Mouse (Mus musculus) midbrain, embryonic 16.5 days (tissue): ENCODE data around the gene Fry. TPM values are rescaled to one million over a fixed set of nuclear protein-coding genes. Genes with fewer than 3 reads are reported as not detected.

Experiments used
- ATAC-seq: fragments of 200-750 bp; cut with Nextera tagmentation; 2 replicates; pipeline ENCODE4 v1.8.0; 2017; ENCODE audit warnings: moderate TSS enrichment
- H3K27ac ChIP-seq: fragments of 300-500 bp; sonication (generic); 2 replicates; pipeline ENCODE4 v1.5.1; 2014; ENCODE audit warnings: mild to moderate bottlenecking, low read length, mixed read lengths
- H3K27me3 ChIP-seq: fragments of 300-500 bp; sonication (generic); 2 replicates; pipeline ENCODE4 v1.6.1; 2014; ENCODE audit warnings: low read depth, low read length, mixed read lengths; ENCODE audit not compliant: control insufficient read depth, insufficient read depth
- H3K36me3 ChIP-seq: fragments of 300-500 bp; sonication (generic); 2 replicates; pipeline ENCODE4 v1.6.1; 2014; ENCODE audit warnings: mild to moderate bottlenecking, low read length, moderate library complexity, mixed read lengths; ENCODE audit not compliant: control insufficient read depth, insufficient read depth
- H3K4me1 ChIP-seq: fragments of 300-500 bp; sonication (generic); 2 replicates; pipeline ENCODE4 v1.6.1; 2014; ENCODE audit warnings: mild to moderate bottlenecking, low read length, mixed read lengths; ENCODE audit not compliant: control insufficient read depth, insufficient read depth
- H3K4me2 ChIP-seq: fragments of 300-500 bp; sonication (generic); 2 replicates; pipeline ENCODE4 v1.6.1; 2014; ENCODE audit warnings: mild to moderate bottlenecking, low read length, mixed read lengths
- H3K4me3 ChIP-seq: fragments of 300-500 bp; sonication (generic); 2 replicates; pipeline ENCODE4 v1.5.1; 2014; ENCODE audit warnings: low read depth, mild to moderate bottlenecking, low read length, moderate library complexity, mixed read lengths
- H3K9ac ChIP-seq: fragments of 300-500 bp; sonication (generic); 2 replicates; pipeline ENCODE4 v1.6.1; 2014; ENCODE audit warnings: low read depth, low read length, mixed read lengths
- H3K9me3 ChIP-seq: fragments of 300-500 bp; sonication (generic); replicated peaks from 2 replicates; pipeline ENCODE4 v1.6.1; 2014; ENCODE audit warnings: mild to moderate bottlenecking, low read length, mixed read lengths; ENCODE audit not compliant: control insufficient read depth, poor library complexity, severe bottlenecking
- WGBS: fragments of 180-500 bp; shearing (Covaris S2); extraction: QIAGEN DNeasy Blood & Tissue Kit; methylation state at CpG from one replicate; pipeline ENCODE4 v1.1.7; 2014; 5-methylcytosine and 5-hydroxymethylcytosine counted together
- polyA plus RNA-seq: library from polyadenylated mRNA; unstranded; fragments of >200 nt; fragmentation: Nextera tagmentation; extraction: Ambion mirVana; gene quantifications from 2 replicates; pipeline ENCODE4 v1.2.1, GENCODE M21; 2015

The Fry gene
- polyA plus RNA-seq, 1 experiment from 2014 or later, result 64.1 TPM

DNA sequence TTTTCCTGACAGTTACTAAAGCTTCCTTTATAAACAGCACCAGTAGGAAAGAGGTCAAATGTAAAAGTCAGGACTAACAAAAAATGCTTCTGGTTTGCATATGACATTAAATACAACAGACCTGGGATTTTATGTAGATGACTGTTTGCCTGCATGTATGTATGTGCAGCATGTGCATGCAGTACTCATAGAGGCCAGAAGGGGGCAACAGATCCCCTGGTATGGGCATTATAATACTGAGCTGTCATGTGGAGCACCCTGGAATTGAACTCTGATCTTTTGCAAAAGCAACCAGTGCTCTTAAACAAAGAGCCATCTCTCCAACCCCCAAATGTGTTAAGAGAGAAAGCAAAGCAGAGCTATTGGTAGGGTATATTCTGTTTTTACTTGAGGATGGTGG is 296.4 kb downstream of the Fry start:
- Histone ChIP-seq H3K4me3 (no peak overlapping the region), H3K4me2 (no peak overlapping the region), H3K27me3 (no peaks in the 10 kb centered on the region), H3K9ac (no peak overlapping the region), H3K9me3 (peaks cover 6% of the 10 kb centered on the region; the same call in 1 of the 2 replicates), H3K27ac (no peak overlapping the region), H3K4me1 (no peaks in the 10 kb centered on the region), H3K36me3 (peaks cover 55% of the 10 kb centered on the region)
- no peak for ATAC-seq

- H3K27me3 ChIP-seq, result no peaks in the 10 kb centered on the region
- H3K4me2 ChIP-seq, result no peak overlapping the region
- peaks cover 62% of the 10 kb centered on the region for H3K36me3 ChIP-seq
- whole genome bisulfite sequencing, result 98% methylated on average over 2 of the region's 2 CpGs
- H3K9me3 ChIP-seq, result peaks cover 6% of the 10 kb centered on the region; the same call in 1 of the 2 replicates
- H3K9ac ChIP-seq, result no peak overlapping the region
- no peak overlapping the region for H3K27ac ChIP-seq
- ATAC-seq, result no peak
- no peaks in the 10 kb centered on the region for H3K4me1 ChIP-seq
- no peak overlapping the region for H3K4me3 ChIP-seq
Measured at GRCm38 (mm10) chr5:150417223-150417622, 298.8 kb downstream of the Fry start.

GRCm38 (mm10) chr5:150418035-150418434 is 299.6 kb downstream of the Fry start:
- no peaks in the 10 kb centered on the region for H3K4me1 ChIP-seq
- WGBS, result 70% methylated on average over 6 of the region's 6 CpGs
- no peak for ATAC-seq
- H3K9me3 ChIP-seq, result peaks cover 6% of the 10 kb centered on the region; the same call in 1 of the 2 replicates
- H3K4me3 ChIP-seq, result no peak overlapping the region
- H3K9ac ChIP-seq, result no peak overlapping the region
- H3K27me3 ChIP-seq, result no peaks in the 10 kb centered on the region
- H3K4me2 ChIP-seq, result no peak overlapping the region
- H3K27ac ChIP-seq, result no peak overlapping the region
- peaks cover 65% of the 10 kb centered on the region for H3K36me3 ChIP-seq

GRCm38 (mm10) chr5:150425038-150425437 is 306.6 kb downstream of the Fry start:
- peak; percentile 73 for ATAC-seq
- Histone ChIP-seq H3K27ac (no peak overlapping the region), H3K9me3 (no peaks in the 10 kb centered on the region), H3K36me3 (peaks cover 51% of the 10 kb centered on the region), H3K27me3 (no peaks in the 10 kb centered on the region), H3K4me1 (no peaks in the 10 kb centered on the region), H3K4me2 (no peak overlapping the region), H3K4me3 (no peak overlapping the region), H3K9ac (no peak overlapping the region)
- 75% methylated on average over 5 of the region's 5 CpGs for WGBS

DNA sequence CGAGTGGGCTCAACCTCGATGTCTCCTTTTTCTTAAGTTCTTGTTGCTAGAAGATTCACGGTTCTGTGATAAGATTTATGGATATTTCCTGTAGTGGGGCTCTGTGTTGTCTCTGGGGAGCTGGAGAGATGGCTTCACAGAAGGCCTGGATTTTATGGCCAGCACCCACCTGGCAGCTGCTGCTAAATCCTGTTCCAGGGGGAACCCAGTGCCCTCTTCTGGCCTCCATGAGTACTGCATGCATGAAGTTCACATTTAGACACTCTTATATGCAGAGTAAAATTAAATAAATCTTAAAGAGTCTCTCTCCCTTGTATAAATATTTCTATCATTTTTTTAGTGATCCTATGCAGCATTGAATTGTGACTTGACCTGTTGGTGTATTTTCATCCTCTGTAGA is 308.1 kb downstream of the Fry start:
- no peak overlapping the region for H3K9ac ChIP-seq
- no peaks in the 10 kb centered on the region for H3K27me3 ChIP-seq
- H3K9me3 ChIP-seq, result no peaks in the 10 kb centered on the region
- WGBS, result 91% methylated on average over 3 of the region's 3 CpGs
- no peak overlapping the region for H3K27ac ChIP-seq
- H3K4me1 ChIP-seq, result no peaks in the 10 kb centered on the region
- no peak overlapping the region for H3K4me2 ChIP-seq
- ATAC-seq, result no peak
- H3K4me3 ChIP-seq, result no peak overlapping the region
- H3K36me3 ChIP-seq, result peaks cover 56% of the 10 kb centered on the region

DNA sequence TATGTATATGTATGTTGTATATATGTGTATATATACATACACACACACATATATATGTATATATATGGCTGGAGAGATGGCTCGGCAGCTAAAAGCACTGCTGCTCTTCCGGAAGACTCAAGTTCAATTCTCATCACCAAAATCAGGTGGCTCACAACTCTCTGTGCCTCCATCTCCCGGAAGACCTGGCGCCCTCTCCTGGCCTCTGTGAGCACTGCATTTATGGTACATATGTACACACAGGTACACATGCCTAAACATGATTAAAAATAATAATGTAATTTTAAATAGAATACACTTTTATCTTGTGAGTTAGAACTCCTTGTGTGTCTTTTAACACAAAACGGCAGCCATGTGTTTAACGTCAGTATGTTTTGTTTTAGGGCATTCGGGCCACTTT is 312.8 kb downstream of the Fry start:
- Histone ChIP-seq H3K4me2 (no peak overlapping the region), H3K36me3 (peaks cover 54% of the 10 kb centered on the region), H3K9ac (no peak overlapping the region), H3K27me3 (no peaks in the 10 kb centered on the region), H3K9me3 (peaks cover 2% of the 10 kb centered on the region; the same call in 1 of the 2 replicates), H3K27ac (no peak overlapping the region), H3K4me1 (no peaks in the 10 kb centered on the region), H3K4me3 (no peak overlapping the region)
- ATAC-seq, result no peak
- 96% methylated on average over 7 of the region's 7 CpGs for WGBS

GRCm38 (mm10) chr5:150432960-150433359 is 314.5 kb downstream of the Fry start:
- Histone ChIP-seq H3K9me3 (peaks cover 2% of the 10 kb centered on the region; the same call in 1 of the 2 replicates), H3K36me3 (peaks cover 56% of the 10 kb centered on the region), H3K27ac (no peak overlapping the region), H3K4me1 (no peaks in the 10 kb centered on the region), H3K4me2 (no peak overlapping the region), H3K27me3 (no peaks in the 10 kb centered on the region), H3K9ac (no peak overlapping the region), H3K4me3 (no peak overlapping the region)
- 98% methylated on average over 2 of the region's 2 CpGs for whole genome bisulfite sequencing
- ATAC-seq, result no peak

DNA sequence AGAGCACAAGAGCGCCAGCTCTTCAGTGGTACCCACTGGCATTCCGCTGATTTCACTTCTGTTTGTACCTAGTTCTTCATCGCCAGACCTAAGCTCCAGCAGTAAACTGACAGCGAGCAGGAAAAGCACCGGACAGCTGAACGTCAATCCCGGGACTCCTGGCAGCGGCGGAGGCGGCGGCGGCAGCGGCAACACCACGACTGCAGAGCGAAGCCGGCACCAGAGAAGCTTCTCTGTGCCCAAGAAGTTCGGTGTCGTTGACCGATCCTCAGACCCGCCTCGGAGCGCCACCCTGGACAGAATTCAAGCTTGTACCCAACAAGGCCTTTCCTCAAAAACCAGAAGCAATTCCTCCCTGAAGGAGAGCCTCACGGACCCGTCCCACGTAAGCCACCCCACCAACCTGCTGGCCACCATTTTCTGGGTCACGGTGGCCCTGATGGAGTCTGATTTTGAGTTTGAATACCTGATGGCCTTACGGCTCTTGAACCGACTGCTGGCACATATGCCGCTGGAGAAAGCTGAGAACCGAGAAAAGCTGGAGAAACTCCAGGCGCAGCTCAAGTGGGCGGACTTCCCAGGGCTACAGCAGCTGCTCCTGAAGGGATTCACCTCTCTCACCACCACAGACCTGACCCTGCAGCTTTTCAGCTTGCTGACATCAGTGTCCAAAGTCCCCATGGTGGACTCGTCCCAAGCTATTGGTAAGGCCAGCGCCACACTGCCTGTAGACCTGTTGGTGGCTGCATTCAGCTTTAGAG is 318.4 kb downstream of the Fry start:
- Histone ChIP-seq H3K4me1 (no peaks in the 10 kb centered on the region), H3K27ac (no peak overlapping the region), H3K9ac (no peak overlapping the region), H3K9me3 (peaks cover 2% of the 10 kb centered on the region; the same call in 1 of the 2 replicates), H3K36me3 (peaks cover 48% of the 10 kb centered on the region), H3K27me3 (no peaks in the 10 kb centered on the region), H3K4me3 (peak overlapping the region; percentile 6; the same call in 1 of the 2 replicates), H3K4me2 (peak overlapping the region; percentile 28)
- ATAC-seq, result no peak
- WGBS, result 23% methylated on average over 34 of the region's 34 CpGs

DNA sequence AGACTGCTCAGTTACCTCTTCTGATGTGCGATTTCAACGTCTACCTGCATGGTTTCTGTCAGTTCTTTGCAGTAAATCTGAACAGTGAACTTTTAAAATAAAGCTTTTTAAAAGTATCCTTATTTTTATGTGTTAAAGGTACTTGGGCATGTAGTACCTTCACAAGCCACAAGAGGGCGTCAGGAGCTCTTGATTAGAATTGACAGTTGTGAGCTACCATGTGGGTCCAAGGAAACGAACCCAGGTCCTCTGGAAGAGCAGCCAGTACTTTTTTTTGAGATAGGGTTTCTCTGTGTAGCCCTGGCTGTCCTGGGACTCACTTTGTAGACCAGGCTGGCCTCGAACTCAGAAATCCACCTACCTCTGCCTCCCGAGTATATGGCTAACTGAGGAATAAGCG is 323.2 kb downstream of the Fry start:
- Histone ChIP-seq H3K36me3 (peaks cover 29% of the 10 kb centered on the region), H3K4me1 (no peaks in the 10 kb centered on the region), H3K4me3 (no peak overlapping the region), H3K4me2 (no peak overlapping the region), H3K27me3 (no peaks in the 10 kb centered on the region), H3K9me3 (no peaks in the 10 kb centered on the region), H3K27ac (no peak overlapping the region), H3K9ac (no peak overlapping the region)
- WGBS, result 39% methylated on average over 7 of the region's 7 CpGs
- ATAC-seq, result no peak
